Mouse (Mus musculus) embryonic facial prominence, embryonic 12.5 days (tissue): ENCODE results near the gene Nfkbil1. TPM values are rescaled to one million over a fixed set of nuclear protein-coding genes. Genes with fewer than 3 reads are reported as not detected.

ENCODE experiments used
- ATAC-seq: fragments of 200-750 bp; cut with Nextera tagmentation; 2 replicates; pipeline ENCODE4 v1.8.0; 2017; ENCODE audit not compliant: insufficient number of reproducible peaks, insufficient read depth, low FRiP score, low TSS enrichment
- H3K27ac ChIP-seq: fragments of 300-500 bp; sonication (generic); 2 replicates; pipeline ENCODE4 v1.5.1; 2016; ENCODE audit warnings: mild to moderate bottlenecking
- H3K27me3 ChIP-seq: fragments of 300-500 bp; sonication (generic); 2 replicates; pipeline ENCODE4 v1.6.1; 2016; ENCODE audit warnings: mild to moderate bottlenecking, moderate library complexity
- H3K36me3 ChIP-seq: fragments of 300-500 bp; sonication (generic); 2 replicates; pipeline ENCODE4 v1.6.1; 2016; ENCODE audit warnings: mild to moderate bottlenecking
- H3K4me1 ChIP-seq: fragments of 300-500 bp; sonication (generic); 2 replicates; pipeline ENCODE4 v1.6.1; 2016
- H3K4me2 ChIP-seq: fragments of 300-500 bp; sonication (generic); replicated peaks from 2 replicates; pipeline ENCODE4 v1.6.1; 2016; ENCODE audit warnings: mild to moderate bottlenecking, moderate library complexity
- H3K4me3 ChIP-seq: fragments of 300-500 bp; sonication (generic); 2 replicates; pipeline ENCODE4 v1.5.1; 2016; ENCODE audit warnings: mild to moderate bottlenecking
- H3K9ac ChIP-seq: fragments of 300-500 bp; sonication (generic); 2 replicates; pipeline ENCODE4 v1.6.1; 2016; ENCODE audit warnings: mild to moderate bottlenecking, moderate library complexity
- H3K9me3 ChIP-seq: fragments of 300-500 bp; sonication (generic); 2 replicates; pipeline ENCODE4 v1.6.1; 2016; ENCODE audit warnings: mild to moderate bottlenecking, moderate library complexity
- WGBS: fragments of 180-500 bp; shearing (Covaris S2); methylation state at CpG from one replicate; pipeline ENCODE4 v1.1.7; 2016; 5-methylcytosine and 5-hydroxymethylcytosine counted together
- polyA plus RNA-seq: library from polyadenylated mRNA; unstranded; fragments of >200 nt; fragmentation: Nextera tagmentation; extraction: Ambion mirVana; gene quantifications from 2 replicates; pipeline ENCODE4 v1.2.1, GENCODE M21; 2016

The Nfkbil1 gene
- polyA plus RNA-seq, 1 experiment from 2014 or later = 13.0 TPM

GRCm38 (mm10) chr17:35195631-35196320 is 39.8 kb downstream of the Nfkbil1 start:
- Histone ChIP-seq H3K27ac (no peak overlapping the region), H3K4me1 (peaks cover 20% of the 10 kb centered on the region), H3K9me3 (no peaks in the 10 kb centered on the region), H3K9ac (peak overlapping the region; percentile 52), H3K27me3 (peaks cover 61% of the 10 kb centered on the region), H3K36me3 (no peaks in the 10 kb centered on the region), H3K4me3 (peak overlapping the region; percentile 40), H3K4me2 (peak overlapping the region; percentile 68)
- 2% methylated on average over 66 of the region's 66 CpGs for WGBS
- peak; percentile 81; the same call in 1 of the 2 replicates for ATAC-seq

DNA sequence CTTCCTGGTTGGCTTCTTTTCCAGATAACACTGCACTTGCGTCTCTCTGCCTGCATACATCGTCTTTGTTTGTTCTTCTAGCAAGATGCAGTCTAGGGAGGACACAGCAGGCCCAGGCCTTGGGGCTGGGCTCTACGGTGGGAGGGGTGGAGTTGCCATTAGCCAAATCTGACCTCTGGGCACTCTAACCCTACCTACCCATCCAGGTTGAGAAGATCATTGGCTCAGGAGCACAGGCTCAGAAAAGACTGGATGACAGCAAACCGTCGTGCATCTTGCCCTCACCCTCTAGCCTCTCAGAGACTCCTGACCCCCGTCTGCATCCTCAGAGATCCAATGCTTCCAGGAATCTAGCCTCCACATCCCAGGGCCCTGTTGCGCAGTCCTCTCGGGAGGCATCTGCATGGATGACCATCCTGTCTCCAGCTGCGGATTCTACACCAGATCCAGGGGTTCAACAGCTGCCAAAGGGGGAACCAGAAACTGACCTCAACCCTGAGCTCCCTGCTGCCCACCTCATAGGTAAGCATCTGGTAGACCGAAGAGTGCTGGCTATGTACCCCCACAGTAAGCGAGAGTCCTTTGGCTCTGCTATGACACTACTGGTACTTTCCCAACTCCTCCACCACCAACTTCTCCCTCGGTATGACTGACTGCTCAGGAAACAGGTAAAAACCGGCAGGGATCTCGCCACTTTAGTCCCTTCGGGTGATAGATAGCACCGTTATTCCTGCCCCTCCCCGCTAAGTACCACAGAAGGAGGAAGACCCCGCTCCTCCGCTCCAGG is 40.6 kb downstream of the Nfkbil1 start:
- Histone ChIP-seq H3K4me1 (peaks cover 20% of the 10 kb centered on the region), H3K27ac (no peak overlapping the region), H3K27me3 (peaks cover 53% of the 10 kb centered on the region), H3K9ac (peak overlapping the region; percentile 52), H3K4me2 (peak overlapping the region; percentile 68), H3K4me3 (peak overlapping the region; percentile 40), H3K9me3 (no peaks in the 10 kb centered on the region), H3K36me3 (no peaks in the 10 kb centered on the region)
- ATAC-seq = 0 out of 2 replicates have a peak, but pooled peaks have one; percentile 12
- WGBS = 41% methylated on average over 19 of the region's 19 CpGs

DNA sequence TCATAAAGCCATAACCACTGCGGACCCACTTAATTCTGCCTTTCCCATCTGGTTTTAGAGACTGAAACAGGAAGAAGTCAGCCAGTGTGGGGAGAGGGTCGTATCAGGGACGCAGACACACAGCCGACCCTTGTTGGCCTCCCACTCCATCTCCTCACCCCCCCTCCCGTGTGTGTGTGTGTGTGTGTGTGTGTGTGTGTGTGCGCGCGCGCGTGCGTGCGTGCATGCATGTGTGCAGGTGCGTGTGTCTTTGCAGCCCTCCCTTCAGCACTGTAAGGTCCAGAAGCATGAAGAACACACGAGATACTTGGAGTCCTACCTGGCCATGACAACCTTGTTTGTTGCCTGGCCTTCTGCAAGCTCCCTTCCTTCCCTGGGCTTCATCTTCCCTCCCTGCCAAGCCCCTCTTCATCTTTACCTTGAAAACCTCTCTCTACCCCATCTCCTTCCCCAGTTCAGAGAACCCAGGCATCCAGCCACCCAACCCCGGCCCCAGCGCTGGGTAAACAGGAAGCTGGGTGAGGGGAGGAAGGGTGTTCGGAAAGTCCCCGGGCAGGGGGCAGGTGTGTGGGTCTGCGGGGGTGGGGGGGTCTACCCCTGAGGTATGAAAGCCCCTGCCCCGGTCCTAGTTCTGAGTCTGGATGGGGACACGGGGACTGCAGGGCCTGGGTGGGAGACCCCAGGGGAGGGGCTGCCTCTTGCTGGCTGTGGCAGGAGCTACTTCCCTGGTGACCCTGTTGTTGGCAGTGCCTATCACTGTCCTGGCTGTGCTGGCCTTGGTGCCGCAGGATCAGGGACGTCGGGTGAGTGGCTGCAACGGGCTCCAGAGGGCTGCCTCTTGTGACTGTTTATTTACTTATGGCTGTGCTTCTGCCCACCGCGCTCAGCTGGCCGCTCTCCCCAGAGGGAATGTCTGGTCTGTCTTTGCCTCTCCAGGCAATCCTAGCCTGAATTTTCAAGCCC is 41.4 kb downstream of the Nfkbil1 start, which contains the start of gene Ltb:
TSS of gene Ltb (plus strand) at position 559 of the 963 bp plus-strand sequence.
- Histone ChIP-seq H3K4me3 (peak within 1 kb of the TSS; percentile 40), H3K4me2 (peak within 1 kb of the TSS; percentile 68), H3K36me3 (no peaks in the 10 kb centered on the region), H3K27me3 (peaks cover 50% of the 10 kb centered on the region), H3K27ac (no peak within 1 kb of the TSS), H3K9ac (peak within 1 kb of the TSS; percentile 52; the same call in 1 of the 2 replicates), H3K4me1 (peaks cover 20% of the 10 kb centered on the region), H3K9me3 (no peaks in the 10 kb centered on the region)
- 58% methylated on average over 26 of the region's 28 CpGs for WGBS
- no peak for ATAC-seq

DNA sequence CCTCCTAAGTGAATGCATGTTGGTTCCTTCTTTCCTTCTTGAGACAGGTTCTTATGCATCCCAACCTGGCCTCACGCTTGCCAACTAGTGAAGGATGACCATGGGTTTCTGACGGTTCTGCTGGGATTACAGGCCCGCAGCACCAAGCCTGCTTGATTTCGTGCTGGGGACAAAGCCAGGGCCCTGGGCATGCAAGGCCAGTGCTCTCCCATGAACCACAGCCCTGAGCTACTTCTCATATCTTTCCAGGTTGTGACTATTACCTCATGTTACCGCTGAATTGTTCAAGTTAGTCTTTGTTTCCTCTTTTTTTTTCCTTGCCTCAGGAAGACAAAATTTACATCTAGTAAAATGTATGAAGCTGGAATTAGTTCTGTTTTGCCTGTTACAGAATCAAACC is 42.7 kb downstream of the Nfkbil1 start:
- H3K9ac ChIP-seq = no peak overlapping the region
- H3K27me3 ChIP-seq = peaks cover 43% of the 10 kb centered on the region
- no peak overlapping the region for H3K27ac ChIP-seq
- peaks cover 17% of the 10 kb centered on the region for H3K4me1 ChIP-seq
- no peak overlapping the region for H3K4me3 ChIP-seq
- H3K36me3 ChIP-seq = no peaks in the 10 kb centered on the region
- no peak overlapping the region for H3K4me2 ChIP-seq
- H3K9me3 ChIP-seq = no peaks in the 10 kb centered on the region
- no peak for ATAC-seq
- WGBS = 82% methylated on average over 5 of the region's 5 CpGs

DNA sequence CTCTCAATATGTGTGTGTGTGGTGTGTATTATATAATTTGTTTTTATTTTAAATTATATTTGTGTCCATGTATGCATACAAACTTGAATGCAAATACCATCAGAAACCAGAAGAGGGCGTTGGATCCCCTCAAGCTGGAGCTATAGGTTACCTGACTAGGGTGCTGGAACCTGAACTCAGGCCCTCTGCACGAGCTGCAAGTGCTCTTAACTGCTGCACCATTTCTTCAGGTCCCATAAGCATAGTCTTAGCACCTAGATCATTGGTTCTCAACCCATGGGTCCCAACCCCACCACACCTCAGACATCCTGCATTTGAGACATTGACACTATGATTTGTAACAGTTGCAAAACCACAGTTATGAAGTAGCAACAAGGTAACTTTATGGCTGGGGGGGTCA is 43.9 kb downstream of the Nfkbil1 start:
- no peak for ATAC-seq

DNA sequence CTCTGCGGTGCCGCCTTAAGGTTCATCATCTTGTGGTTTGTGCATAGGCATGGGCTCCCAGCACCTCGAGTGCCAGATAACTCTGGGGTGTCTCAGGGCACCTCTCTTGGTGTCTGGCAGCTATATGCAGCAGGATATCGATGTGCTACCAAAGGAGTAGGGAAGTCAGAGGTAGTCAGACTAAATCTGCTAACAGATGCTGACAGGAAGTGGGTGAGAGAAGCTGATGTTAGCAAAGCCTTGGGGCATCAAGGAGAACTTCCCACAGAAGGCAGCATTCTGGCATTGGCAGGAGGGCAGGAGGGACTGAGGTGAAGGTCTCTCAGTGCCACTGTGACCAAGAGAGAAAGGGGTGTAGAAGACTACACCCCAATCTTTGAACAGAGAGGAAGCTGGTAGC is 45.5 kb downstream of the Nfkbil1 start:
- Histone ChIP-seq H3K36me3 (no peaks in the 10 kb centered on the region), H3K27me3 (peaks cover 20% of the 10 kb centered on the region), H3K4me1 (peaks cover 12% of the 10 kb centered on the region), H3K9me3 (no peaks in the 10 kb centered on the region), H3K4me3 (no peak overlapping the region), H3K4me2 (no peak overlapping the region), H3K27ac (no peak overlapping the region), H3K9ac (no peak overlapping the region)
- no peak for ATAC-seq
- 75% methylated on average over 4 of the region's 4 CpGs for WGBS

More for the DNA sequence above, 43.9 kb downstream of the Nfkbil1 start:
- H3K4me1 ChIP-seq = peaks cover 17% of the 10 kb centered on the region
- H3K4me2 ChIP-seq = no peak overlapping the region
- H3K27ac ChIP-seq = no peak overlapping the region
- H3K4me3 ChIP-seq = no peak overlapping the region
- H3K9ac ChIP-seq = no peak overlapping the region
- H3K9me3 ChIP-seq = no peaks in the 10 kb centered on the region
- no peaks in the 10 kb centered on the region for H3K36me3 ChIP-seq
- peaks cover 36% of the 10 kb centered on the region for H3K27me3 ChIP-seq
- WGBS = 75% methylated on average over 2 of the region's 2 CpGs

GRCm38 (mm10) chr17:35189186-35189585 is 46.4 kb downstream of the Nfkbil1 start:
- no peak overlapping the region for H3K4me3 ChIP-seq
- no peak overlapping the region for H3K27ac ChIP-seq
- H3K9ac ChIP-seq = no peak overlapping the region
- no peak for ATAC-seq
- no peaks in the 10 kb centered on the region for H3K36me3 ChIP-seq
- H3K9me3 ChIP-seq = no peaks in the 10 kb centered on the region
- H3K4me1 ChIP-seq = peaks cover 7% of the 10 kb centered on the region
- WGBS = 54% methylated on average over 1 of the region's 1 CpGs
- H3K27me3 ChIP-seq = peaks cover 11% of the 10 kb centered on the region
- no peak overlapping the region for H3K4me2 ChIP-seq

GRCm38 (mm10) chr17:35187959-35188610 is 47.5 kb downstream of the Nfkbil1 start, which contains the start of gene Lst1:
Lst1 (minus strand) TSS chr17:35188439.
- H3K36me3 ChIP-seq = no peaks in the 10 kb centered on the region
- no peak for ATAC-seq
- H3K27me3 ChIP-seq = no peaks in the 10 kb centered on the region
- H3K4me1 ChIP-seq = peaks cover 7% of the 10 kb centered on the region
- no peak within 1 kb of the TSS for H3K27ac ChIP-seq
- WGBS = 71% methylated on average over 7 of the region's 7 CpGs
- no peaks in the 10 kb centered on the region for H3K9me3 ChIP-seq
- H3K9ac ChIP-seq = no peak within 1 kb of the TSS
- H3K4me2 ChIP-seq = no peak within 1 kb of the TSS
- no peak within 1 kb of the TSS for H3K4me3 ChIP-seq

DNA sequence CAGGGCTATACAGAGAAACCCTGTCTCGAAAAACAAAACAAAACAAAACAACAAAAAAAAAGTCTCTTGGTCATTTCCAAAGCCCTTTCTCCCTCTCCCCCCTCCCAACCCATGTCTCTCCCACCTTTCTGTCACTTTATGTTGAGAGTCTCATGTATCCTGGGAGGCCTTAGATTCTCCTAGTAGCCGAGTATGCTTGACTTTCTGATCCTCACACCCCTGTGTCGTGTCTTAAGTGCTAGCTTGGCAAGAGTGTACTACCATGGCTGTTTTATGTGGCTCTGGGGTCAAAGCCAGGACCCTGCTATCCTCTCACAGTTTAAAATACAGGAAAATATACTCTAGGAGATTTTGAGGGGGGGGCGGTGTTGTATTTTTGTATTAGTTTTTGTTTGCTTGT is 48.2 kb downstream of the Nfkbil1 start:
- H3K36me3 ChIP-seq = no peaks in the 10 kb centered on the region
- H3K9me3 ChIP-seq = no peaks in the 10 kb centered on the region
- no peaks in the 10 kb centered on the region for H3K27me3 ChIP-seq
- peaks cover 7% of the 10 kb centered on the region for H3K4me1 ChIP-seq
- H3K4me2 ChIP-seq = no peak overlapping the region
- no peak overlapping the region for H3K4me3 ChIP-seq
- 73% methylated on average over 4 of the region's 4 CpGs for WGBS
- no peak for ATAC-seq
- no peak overlapping the region for H3K9ac ChIP-seq
- H3K27ac ChIP-seq = no peak overlapping the region

DNA sequence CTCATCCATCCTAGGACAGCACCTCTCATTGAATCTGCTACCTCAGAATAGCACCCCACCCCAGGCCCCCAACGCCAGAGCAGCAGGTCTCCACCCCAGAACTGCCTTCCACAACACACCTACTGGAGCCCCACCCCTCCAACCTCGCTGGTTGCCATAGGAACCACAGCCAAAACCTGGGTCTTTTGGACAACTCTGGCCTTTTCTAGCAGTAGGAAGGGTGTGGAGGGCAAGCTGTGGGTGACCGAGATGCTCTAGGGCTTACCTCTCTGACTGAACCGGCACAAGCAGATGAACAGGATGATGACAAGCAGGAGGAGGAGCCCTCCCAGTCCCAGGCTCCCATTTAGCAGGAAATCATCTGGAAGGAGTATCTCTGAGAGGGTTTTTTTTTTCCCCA is 48.9 kb downstream of the Nfkbil1 start:
- Histone ChIP-seq H3K9ac (no peak overlapping the region), H3K4me2 (peak overlapping the region; percentile 55), H3K27ac (peak overlapping the region; percentile 77), H3K9me3 (no peaks in the 10 kb centered on the region), H3K4me1 (peaks cover 7% of the 10 kb centered on the region), H3K36me3 (no peaks in the 10 kb centered on the region), H3K4me3 (peak overlapping the region; percentile 37), H3K27me3 (no peaks in the 10 kb centered on the region)
- ATAC-seq = no peak
- WGBS = 2% methylated on average over 4 of the region's 4 CpGs
